Mouse (Mus musculus): ENCODE measurements around the gene Rhox4a.
"Not testable (repeated sequence)": the region's sequence is repeated elsewhere in the genome, so short reads cannot be mapped to it uniquely, and the experiment has no call there.

Gene Rhox4a

GRCm38 (mm10) chrX:37265038-37265437, at the start of gene Rhox4a:
Gene Rhox4a, plus strand, starts transcription at chrX:37265338.
- DNase-seq = not testable (repeated sequence)

GRCm38 (mm10) chrX:37222158-37222557, 43.0 kb upstream of the Rhox4a start, which contains the start of gene Rhox1:
Gene Rhox1, minus strand, starts transcription at chrX:37222258.
- DNase-seq = not testable (repeated sequence)

- not testable (repeated sequence) for DNase-seq
Measured at GRCm38 (mm10) chrX:37244676-37245075, 20.5 kb upstream of the Rhox4a start, which contains the start of gene Rhox2a. Gene Rhox2a, plus strand, starts transcription at chrX:37244976.

GRCm38 (mm10) chrX:37249619-37250018, 15.5 kb upstream of the Rhox4a start, which contains the start of gene Rhox3a:
Gene Rhox3a, plus strand, starts transcription at chrX:37249919.
- not testable (repeated sequence) for DNase-seq
